Mouse (Mus musculus) heart, adult 10 weeks (tissue): ENCODE data around the gene Xkrx. TPM values are rescaled to one million over a fixed set of nuclear protein-coding genes. Genes with fewer than 3 reads are reported as not detected.

ENCODE experiments used
- polyA plus RNA-seq: library from polyadenylated mRNA; stranded (reverse); fragments of 350-450 nt; fragmentation: Illumina TruSeq; extraction: RNeasy Lipid Tissue Mini Kit (QIAGEN cat#74804); gene quantifications from one replicate; pipeline ENCODE4 v1.2.3, GENCODE M21; 2014; ENCODE audit warnings: low read depth, low replicate concordance

The Xkrx gene
- 1.4 TPM for polyA plus RNA-seq

DNA sequence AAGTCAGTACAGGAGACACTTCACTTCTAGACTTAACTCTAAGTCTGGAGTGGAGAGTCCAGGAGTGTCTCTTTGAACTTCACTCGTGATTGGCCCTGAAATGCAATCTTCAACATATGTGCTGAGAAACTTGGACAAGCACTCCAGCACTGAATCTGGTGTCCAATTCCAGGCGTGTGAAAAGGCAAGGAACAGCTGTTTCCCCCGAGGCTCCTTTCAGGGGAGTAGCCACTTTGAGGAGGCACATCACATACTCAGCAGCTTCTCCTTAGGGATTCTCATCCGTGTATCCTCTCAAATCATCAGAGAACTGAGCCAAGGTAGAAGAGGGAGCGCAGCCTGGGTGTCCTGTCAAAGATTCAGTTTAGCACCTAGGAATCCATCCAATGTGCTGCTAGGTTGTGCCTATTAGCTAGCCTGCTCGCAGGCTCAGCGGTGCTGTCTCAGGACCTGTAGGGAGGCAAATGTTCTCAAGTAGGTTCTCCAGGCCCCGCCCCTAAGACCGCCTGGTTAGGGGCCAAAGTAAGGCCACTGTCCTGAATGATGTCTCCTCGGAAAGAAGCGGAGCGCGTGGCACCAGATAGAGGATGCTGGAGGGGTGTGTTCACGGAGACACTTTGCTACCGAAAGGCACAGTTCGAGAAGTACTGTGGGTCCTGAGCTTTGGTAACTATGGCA lies at the start of gene Xkrx:
Gene Xkrx, minus strand, starts transcription at position 34 of the 678 bp plus-strand sequence.

DNA sequence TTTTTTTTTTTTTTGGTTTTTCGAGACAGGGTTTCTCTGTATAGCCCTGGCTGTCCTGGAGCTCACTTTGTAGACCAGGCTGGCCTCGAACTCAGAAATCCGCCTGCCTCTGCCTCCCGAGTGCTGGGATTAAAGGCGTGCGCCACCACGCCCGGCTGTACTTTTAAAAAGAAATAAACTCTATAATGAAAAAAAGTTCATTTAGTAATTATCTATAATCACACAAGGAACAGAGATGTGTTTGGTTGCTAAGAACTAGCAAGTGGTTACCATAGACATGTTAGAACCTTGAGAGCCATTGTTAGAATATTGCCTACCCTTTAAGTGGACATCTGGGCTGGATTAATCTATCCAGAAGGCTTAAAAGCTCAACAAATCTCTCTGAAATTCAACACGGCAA lies 25.3 kb upstream of the Xkrx start, which contains the start of gene Arl13a:
Gene Arl13a, plus strand, starts transcription at position 301 of the 400 bp plus-strand sequence.

Other genes with a start within 250 kb of the Xkrx start
- 1.7 TPM for gene Sytl4, start 180.3 kb downstream of the Xkrx start, polyA plus RNA-seq
- gene Cstf2, start 102.9 kb downstream of the Xkrx start, polyA plus RNA-seq, result 12.5 TPM
- gene Arl13a, start 25.4 kb upstream of the Xkrx start, polyA plus RNA-seq, result not detected
- not detected for gene Nox1, start 59.9 kb upstream of the Xkrx start, polyA plus RNA-seq
- gene Trmt2b, start 114.9 kb upstream of the Xkrx start, polyA plus RNA-seq, result 54.5 TPM
- 8.3 TPM for gene Tmem35a, start 133.1 kb upstream of the Xkrx start, polyA plus RNA-seq
- not detected for gene Cenpi, start 146.0 kb upstream of the Xkrx start, polyA plus RNA-seq
- 0.37 TPM for gene Drp2, start 242.5 kb upstream of the Xkrx start, polyA plus RNA-seq